Mouse (Mus musculus) testis, postnatal 14 days (tissue): ENCODE results near the gene Cdk20.
"Not testable (repeated sequence)": the region's sequence is repeated elsewhere in the genome, so short reads cannot be mapped to it uniquely, and the experiment has no call there.

Experiments used
- DNase-seq: peaks from one replicate; pipeline ENCODE4 v3.0.0; 2021; ENCODE audit warnings: low spot score

Gene Cdk20

GRCm38 (mm10) chr13:64422607-64422957 is 9.5 kb upstream of the Cdk20 start:
- DNase-seq, result no peak

GRCm38 (mm10) chr13:64424347-64424746 is 7.8 kb upstream of the Cdk20 start:
- DNase-seq, result no peak

- no peak for DNase-seq
These were observed 6.8 kb upstream of the Cdk20 start for GRCm38 (mm10) chr13:64425280-64425679.

- no peak for DNase-seq
These were observed 2.8 kb upstream of the Cdk20 start for GRCm38 (mm10) chr13:64429328-64429727.

- DNase-seq, result no peak
These were observed 5.7 kb downstream of the Cdk20 start for GRCm38 (mm10) chr13:64437801-64438200.

GRCm38 (mm10) chr13:64438863-64439452 is 6.8 kb downstream of the Cdk20 start:
- peak; percentile 40 for DNase-seq

- DNase-seq, result no peak
These were observed 7.4 kb downstream of the Cdk20 start for GRCm38 (mm10) chr13:64439471-64439870.

- DNase-seq, result no peak
These were observed 8.5 kb downstream of the Cdk20 start for GRCm38 (mm10) chr13:64440592-64440991.

GRCm38 (mm10) chr13:64443263-64443894 is 11.3 kb downstream of the Cdk20 start:
- no peak for DNase-seq

GRCm38 (mm10) chr13:64445254-64445920 is 13.3 kb downstream of the Cdk20 start:
- DNase-seq, result no peak

GRCm38 (mm10) chr13:64447947-64448346 is 15.8 kb downstream of the Cdk20 start:
- no peak for DNase-seq

GRCm38 (mm10) chr13:64448729-64449128 is 16.6 kb downstream of the Cdk20 start:
- no peak for DNase-seq

- DNase-seq, result no peak
These were observed 18.1 kb downstream of the Cdk20 start for GRCm38 (mm10) chr13:64450001-64450794.

- DNase-seq, result not testable (repeated sequence)
These were observed 25.3 kb downstream of the Cdk20 start for GRCm38 (mm10) chr13:64457225-64457978.

GRCm38 (mm10) chr13:64458181-64458580 is 26.1 kb downstream of the Cdk20 start:
- DNase-seq, result no peak

- DNase-seq, result no peak
These were observed 30.5 kb downstream of the Cdk20 start for GRCm38 (mm10) chr13:64462581-64462980.

- no peak for DNase-seq
These were observed 33.1 kb downstream of the Cdk20 start for GRCm38 (mm10) chr13:64465166-64465565.

GRCm38 (mm10) chr13:64467886-64468285 is 35.8 kb downstream of the Cdk20 start:
- no peak for DNase-seq

- DNase-seq, result peak; percentile 72
These were observed 45.9 kb downstream of the Cdk20 start for GRCm38 (mm10) chr13:64477968-64478367.

- no peak for DNase-seq
These were observed 47.8 kb downstream of the Cdk20 start for GRCm38 (mm10) chr13:64479960-64480359.

- no peak for DNase-seq
These were observed 57.8 kb downstream of the Cdk20 start for GRCm38 (mm10) chr13:64489886-64490285.
